Mouse (Mus musculus): Measurements from ENCODE around the gene Hes3.

The Hes3 gene

GRCm38 (mm10) chr4:152281601-152282000 is 9.9 kb downstream of the Hes3 start:
- DNase-seq (ENCODE audit: low read depth, low spot score) = no peak

- DNase-seq (ENCODE audit: low read depth, low spot score) = no peak
Observed at GRCm38 (mm10) chr4:152278986-152279385, 12.5 kb downstream of the Hes3 start.

- no peak for DNase-seq (ENCODE audit: low read depth, low spot score)
Observed at GRCm38 (mm10) chr4:152277916-152278315, 13.5 kb downstream of the Hes3 start.

- no peak for DNase-seq (ENCODE audit: low read depth, low spot score)
Observed at GRCm38 (mm10) chr4:152276389-152277347, 14.8 kb downstream of the Hes3 start.

- no peak for DNase-seq (ENCODE audit: low read depth, low spot score)
Observed at GRCm38 (mm10) chr4:152274681-152275131, 16.8 kb downstream of the Hes3 start.

- DNase-seq (ENCODE audit: low read depth, low spot score) = no peak
Observed at GRCm38 (mm10) chr4:152273621-152274236, 17.7 kb downstream of the Hes3 start, which contains the start of gene Gpr153. Gpr153 (plus strand) TSS chr4:152274232.

- DNase-seq (ENCODE audit: low read depth, low spot score) = no peak
Observed at GRCm38 (mm10) chr4:152273191-152273590, 18.3 kb downstream of the Hes3 start.

- DNase-seq (ENCODE audit: low read depth, low spot score) = no peak
Observed at GRCm38 (mm10) chr4:152272449-152273049, 18.9 kb downstream of the Hes3 start.

- DNase-seq (ENCODE audit: low read depth, low spot score) = no peak
Observed at GRCm38 (mm10) chr4:152272006-152272405, 19.5 kb downstream of the Hes3 start.

GRCm38 (mm10) chr4:152271334-152271733 is 20.1 kb downstream of the Hes3 start:
- DNase-seq (ENCODE audit: low read depth, low spot score) = no peak

- no peak for DNase-seq (ENCODE audit: low read depth, low spot score)
Observed at GRCm38 (mm10) chr4:152270599-152270998, 20.9 kb downstream of the Hes3 start.

- no peak for DNase-seq (ENCODE audit: low read depth, low spot score)
Observed at GRCm38 (mm10) chr4:152269967-152270366, 21.5 kb downstream of the Hes3 start.

- DNase-seq (ENCODE audit: low read depth, low spot score) = no peak
Observed at GRCm38 (mm10) chr4:152267748-152268369, 23.6 kb downstream of the Hes3 start.

- DNase-seq (ENCODE audit: low read depth, low spot score) = no peak
Observed at GRCm38 (mm10) chr4:152266236-152266895, 25.1 kb downstream of the Hes3 start.

GRCm38 (mm10) chr4:152265791-152266190 is 25.7 kb downstream of the Hes3 start:
- DNase-seq (ENCODE audit: low read depth, low spot score) = no peak

- no peak for DNase-seq (ENCODE audit: low read depth, low spot score)
Observed at GRCm38 (mm10) chr4:152264867-152265568, 26.4 kb downstream of the Hes3 start.

- no peak for DNase-seq (ENCODE audit: low read depth, low spot score)
Observed at GRCm38 (mm10) chr4:152264177-152264530, 27.3 kb downstream of the Hes3 start.

- no peak for DNase-seq (ENCODE audit: low read depth, low spot score)
Observed at GRCm38 (mm10) chr4:152263512-152264176, 27.8 kb downstream of the Hes3 start.

- no peak for DNase-seq (ENCODE audit: low read depth, low spot score)
Observed at GRCm38 (mm10) chr4:152263089-152263488, 28.4 kb downstream of the Hes3 start.

- no peak for DNase-seq (ENCODE audit: low read depth, low spot score)
Observed at GRCm38 (mm10) chr4:152262187-152262586, 29.3 kb downstream of the Hes3 start.

Measured in retina, adult 2 months (tissue).